Mouse (Mus musculus) cerebellum, postnatal 14 days (tissue): ENCODE data around the gene Stambpl1.

ENCODE experiments used
- DNase-seq, 2 experiments: peaks; one replicate each; pipeline ENCODE4 v3.0.0; 2021; ENCODE audit warnings: mixed read lengths in 2 of 2

The Stambpl1 gene

GRCm38 (mm10) chr19:34241247-34241915 is 49.4 kb downstream of the Stambpl1 start:
- DNase-seq: peak; percentile 50 to 53

DNA sequence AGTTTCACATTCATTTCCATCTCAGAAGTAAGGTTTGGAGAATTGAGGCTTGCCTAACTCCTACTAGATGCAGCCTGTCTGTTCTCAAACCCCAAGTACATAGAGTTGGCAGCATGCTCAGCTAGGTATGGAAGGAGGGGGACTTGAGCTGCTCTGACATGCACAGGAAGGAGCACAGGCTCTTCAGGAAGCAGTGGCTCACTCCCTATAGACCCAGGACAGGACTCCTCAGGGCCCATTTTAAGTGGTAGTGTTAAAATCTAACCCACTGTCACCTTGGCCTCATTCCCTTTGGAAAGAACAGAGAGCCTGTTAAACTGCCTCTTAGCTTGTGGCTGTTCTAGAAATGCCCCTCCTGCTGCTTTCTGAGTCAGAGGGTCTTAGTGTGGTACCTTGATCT is 50.9 kb downstream of the Stambpl1 start:
- no peak for DNase-seq

DNA sequence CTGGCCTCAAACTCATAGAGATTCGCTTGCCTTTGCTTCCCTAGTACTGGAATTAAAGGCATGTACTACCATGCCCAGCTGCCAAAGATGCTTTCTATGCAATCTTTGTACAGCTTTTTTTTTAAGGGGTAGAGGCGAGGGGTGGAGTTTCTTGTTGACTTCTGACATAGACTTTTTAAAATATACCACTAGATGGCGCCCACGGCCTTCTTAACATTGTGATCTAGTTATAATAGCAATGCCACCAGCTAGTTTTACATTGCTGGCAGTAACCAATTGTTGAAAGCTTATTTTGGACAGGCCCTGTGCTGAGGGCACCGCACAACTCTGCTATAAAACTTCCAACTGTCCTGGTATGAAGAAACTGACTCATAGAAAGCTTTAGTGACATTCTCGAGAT is 52.0 kb downstream of the Stambpl1 start:
- DNase-seq: peak; percentile 73 to 76

GRCm38 (mm10) chr19:34248558-34248957 is 56.5 kb downstream of the Stambpl1 start:
- DNase-seq: no peak

DNA sequence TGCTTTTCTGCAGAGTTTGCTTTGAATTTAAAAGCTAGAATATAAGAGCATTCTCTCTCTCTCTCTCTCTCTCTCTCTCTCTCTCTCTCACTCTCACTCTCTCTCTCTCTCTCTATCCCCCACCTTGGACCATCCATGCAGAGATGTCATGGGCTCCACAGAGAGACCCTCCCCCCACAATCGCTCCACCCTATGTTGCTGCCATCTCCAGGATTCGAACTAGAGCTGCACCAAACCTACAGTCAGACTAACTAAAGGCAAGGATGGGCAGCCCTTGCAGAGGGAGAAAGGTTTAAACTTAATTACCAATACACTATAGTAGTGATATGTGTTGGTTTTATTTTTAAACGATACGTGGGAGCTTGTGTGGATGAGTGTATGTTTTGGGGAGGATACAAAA is 58.6 kb downstream of the Stambpl1 start:
- no peak for DNase-seq

- DNase-seq: no peak
These were observed 59.9 kb downstream of the Stambpl1 start for GRCm38 (mm10) chr19:34251900-34252299.

- no peak for DNase-seq
These were observed 60.4 kb downstream of the Stambpl1 start for GRCm38 (mm10) chr19:34252450-34252849.

DNA sequence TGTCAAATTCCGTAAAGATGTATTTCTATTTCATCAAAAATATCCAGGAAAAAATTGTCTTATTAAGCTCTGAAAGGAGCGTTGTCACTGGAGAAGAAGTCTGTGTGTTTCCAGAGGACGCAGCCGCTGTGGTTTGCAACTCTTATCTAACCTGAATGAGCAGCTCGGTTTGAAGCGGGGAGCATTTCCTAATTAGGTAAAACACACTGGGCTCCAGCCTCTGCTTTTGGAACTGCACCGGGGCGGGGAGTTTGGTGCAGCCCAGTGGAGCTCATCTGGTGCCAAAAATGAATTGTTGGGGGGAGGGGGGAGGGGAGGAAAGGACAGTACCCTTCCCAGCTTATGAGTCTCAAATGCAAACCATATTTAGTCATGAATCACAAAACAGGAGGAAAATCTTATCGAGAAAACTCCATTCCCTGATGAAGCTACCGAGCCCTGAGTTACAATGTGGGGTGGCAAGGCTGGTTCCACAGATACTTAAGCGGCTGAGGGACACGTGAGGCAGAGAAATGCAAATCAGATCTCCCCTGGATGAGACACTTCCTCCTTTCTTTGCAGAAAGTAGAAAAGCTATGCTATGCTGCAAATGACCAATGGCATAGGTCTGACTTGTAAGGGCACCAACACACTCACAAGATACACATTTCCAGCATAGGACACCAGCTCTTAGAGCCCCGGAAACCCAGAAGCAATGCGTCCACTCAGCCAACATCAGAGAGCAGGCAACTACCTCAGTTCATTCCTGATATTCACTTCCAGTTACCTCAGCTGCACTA is 62.3 kb downstream of the Stambpl1 start:
- no peak for DNase-seq

GRCm38 (mm10) chr19:34254880-34255681 is 63.1 kb downstream of the Stambpl1 start, which contains the start of gene Acta2:
Gene Acta2 (minus strand): TSS chr19:34255590.
- no peak for DNase-seq

GRCm38 (mm10) chr19:34256149-34256548 is 64.1 kb downstream of the Stambpl1 start:
- DNase-seq: no peak

GRCm38 (mm10) chr19:34256936-34257335 is 64.9 kb downstream of the Stambpl1 start:
- no peak for DNase-seq

DNA sequence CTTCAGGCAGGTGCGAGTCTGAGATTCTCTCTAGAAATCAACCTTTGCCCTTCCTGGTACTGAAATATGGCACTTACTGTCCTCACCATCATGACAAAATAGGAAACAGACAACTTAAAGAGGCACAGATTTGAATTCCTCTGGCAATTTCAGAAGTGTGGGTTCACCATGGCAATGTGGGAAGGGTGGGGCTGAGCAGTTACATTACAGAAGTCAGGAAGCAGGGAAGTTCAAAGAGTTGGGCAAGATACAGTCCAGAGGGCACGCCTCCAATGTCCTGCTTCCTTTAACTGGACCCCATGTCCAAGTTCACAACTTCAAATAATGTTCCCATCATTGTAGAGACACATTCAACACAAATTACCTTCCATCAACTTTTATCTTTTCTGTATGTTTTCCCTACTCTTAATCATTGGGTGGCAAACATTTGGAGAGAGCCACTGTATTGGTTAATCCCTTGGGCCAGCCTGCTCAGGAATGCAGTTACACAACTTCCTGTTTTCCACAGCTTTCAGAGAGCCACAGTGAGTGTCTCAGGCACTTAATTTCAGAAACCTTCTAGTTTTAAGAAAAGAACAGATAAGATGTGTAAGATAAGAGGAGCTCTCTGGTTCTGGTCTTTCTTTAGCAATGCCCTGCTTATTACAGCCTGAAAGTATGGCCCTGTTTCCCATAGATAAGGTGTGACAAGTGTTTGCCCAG is 70.4 kb downstream of the Stambpl1 start:
- DNase-seq: no peak

DNA sequence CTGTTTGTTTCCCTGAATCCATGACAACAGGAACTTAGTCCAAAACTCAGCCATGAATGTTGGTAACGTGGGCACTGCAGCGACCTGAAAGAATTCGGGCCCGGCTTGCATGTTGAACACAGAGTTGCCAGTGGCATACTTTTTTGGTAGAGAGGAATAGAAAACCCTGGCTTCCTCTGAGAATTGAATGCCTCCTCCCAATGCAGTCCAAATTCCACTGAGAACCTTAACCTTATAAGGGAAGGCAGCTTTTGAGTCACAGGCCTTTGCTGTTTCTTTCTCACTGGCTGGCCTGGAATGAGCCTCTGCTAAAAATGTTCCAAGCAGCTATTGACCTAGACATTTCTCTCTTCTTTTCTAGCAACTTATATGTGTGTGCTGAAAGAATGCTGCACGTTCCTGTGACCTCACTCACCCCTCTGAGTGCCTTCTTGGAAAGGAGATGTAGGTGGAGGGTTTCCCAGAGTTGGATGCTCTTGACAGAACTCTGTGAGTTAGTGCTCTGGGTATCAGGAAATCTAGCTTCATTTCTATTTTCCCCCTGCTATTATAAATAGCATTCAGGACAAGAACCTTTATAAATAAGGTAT is 73.7 kb downstream of the Stambpl1 start:
- DNase-seq: no peak

DNA sequence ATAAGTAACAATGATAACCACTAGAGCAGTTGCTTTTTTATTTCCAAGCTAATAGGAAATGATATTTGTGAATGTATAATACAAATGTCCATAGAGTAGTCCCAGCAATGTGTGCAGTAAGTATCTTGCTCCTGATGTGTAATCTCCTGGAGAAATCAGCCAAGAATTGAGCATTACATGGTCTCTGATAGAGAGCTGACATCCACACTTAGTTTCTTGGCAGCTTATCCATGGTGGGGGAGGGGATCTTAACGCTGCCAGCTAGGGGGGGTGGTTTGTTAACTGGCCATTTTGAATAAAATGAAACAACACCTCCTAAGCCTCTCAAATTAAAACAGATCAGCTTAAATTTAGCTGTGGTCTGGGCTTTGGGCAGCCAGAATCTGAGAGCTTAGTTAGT is 77.0 kb downstream of the Stambpl1 start:
- DNase-seq: peak in 1 of 2 experiments; percentile 18

- peak in 1 of 2 experiments; percentile 6 for DNase-seq
These were observed 78.2 kb downstream of the Stambpl1 start for GRCm38 (mm10) chr19:34270106-34270726.

GRCm38 (mm10) chr19:34270824-34271464 is 78.9 kb downstream of the Stambpl1 start:
- DNase-seq: no peak

GRCm38 (mm10) chr19:34273073-34273472 is 81.0 kb downstream of the Stambpl1 start:
- DNase-seq: no peak

DNA sequence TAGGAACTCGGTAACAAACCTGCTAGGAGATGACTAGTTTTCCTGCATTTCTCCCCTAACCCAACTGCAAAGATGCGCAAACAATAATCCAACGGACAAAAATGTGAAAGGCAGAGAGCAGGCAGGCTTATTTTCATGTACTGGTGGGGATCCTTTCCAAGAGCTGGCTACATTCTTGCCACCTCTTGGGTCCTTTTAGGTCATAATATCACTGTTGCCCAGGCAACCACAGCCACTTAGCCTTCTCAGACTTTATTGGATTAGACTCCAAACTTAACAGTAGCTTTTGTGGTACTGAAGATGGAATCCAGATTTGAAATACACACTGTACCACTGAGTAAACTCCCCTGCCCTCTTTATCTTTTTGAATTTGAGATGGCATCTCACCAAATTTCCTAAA is 86.0 kb downstream of the Stambpl1 start:
- DNase-seq: no peak

DNA sequence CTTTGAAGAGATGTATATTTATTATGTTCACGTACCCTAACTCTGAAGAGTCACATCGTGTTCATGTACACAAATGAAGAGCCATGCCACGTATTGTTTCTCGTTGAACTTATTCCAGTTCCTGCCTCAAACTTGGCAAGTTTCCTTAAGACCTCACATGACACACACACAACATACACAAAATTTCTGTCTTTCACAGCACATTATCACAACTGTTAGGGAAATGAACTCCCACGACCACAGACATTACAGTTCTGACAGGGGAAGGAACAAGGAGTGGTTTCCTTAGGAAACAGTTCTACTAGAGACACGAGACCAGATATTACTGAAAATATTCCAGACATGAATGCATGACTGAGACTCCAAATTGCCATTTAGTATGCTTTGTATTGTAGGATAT is 91.6 kb downstream of the Stambpl1 start:
- no peak for DNase-seq

DNA sequence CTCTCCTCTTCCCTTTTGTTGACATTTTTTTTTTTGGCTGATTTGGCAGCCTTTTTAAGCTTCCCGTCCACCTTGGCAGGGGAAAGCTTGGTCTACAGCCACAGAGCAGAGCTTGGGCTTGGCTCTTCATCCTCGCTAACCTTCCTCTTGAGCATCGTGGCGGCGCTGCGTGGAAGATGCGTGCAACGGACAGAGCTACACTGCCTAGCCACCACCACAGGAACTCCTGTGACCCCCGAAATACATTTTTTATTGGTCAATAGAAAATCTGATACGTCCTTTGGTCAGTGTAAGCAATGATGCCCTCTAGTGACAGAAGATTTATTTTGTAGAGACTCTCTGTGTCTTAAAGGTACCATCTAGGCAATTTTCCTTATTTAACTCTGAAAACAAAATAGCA is 92.4 kb downstream of the Stambpl1 start:
- peak; percentile 39 to 53 for DNase-seq

DNA sequence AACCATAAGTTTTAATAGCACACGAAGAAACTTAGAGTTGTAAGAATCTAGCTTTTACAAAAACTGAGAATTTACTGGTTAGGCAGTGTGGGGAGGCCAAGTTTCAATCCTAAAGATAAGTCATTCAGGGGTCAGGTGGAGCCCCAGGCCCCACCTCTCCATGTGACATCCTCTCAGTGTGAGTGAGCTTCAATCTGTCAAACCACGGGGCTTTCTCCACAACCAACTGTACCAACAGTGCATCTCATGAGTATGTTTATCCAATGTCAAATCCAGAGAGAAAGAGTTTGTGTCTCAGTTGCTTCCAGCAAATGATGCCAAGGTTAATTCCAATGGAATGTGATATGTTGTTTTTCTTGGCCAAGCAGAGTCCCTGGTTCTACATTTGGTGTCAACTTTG is 92.8 kb downstream of the Stambpl1 start:
- no peak for DNase-seq
